Mouse (Mus musculus) Patski (cell line): Measurements from ENCODE around the gene Ftsj1. TPM values are rescaled to one million over a fixed set of nuclear protein-coding genes. Genes with fewer than 3 reads are reported as not detected.

Experiments
- ATAC-seq: fragments of 100-300 bp; one replicate; pipeline ENCODE4 v1.8.0; 2021
- CTCF ChIA-PET: fragments of 350-600 bp; sonication (Branson Sonifier 250); formaldehyde crosslinking; loops from one replicate; lab custom pipeline; 2022; ENCODE audit warnings: inconsistent platforms; lab: Charles Lee
- POLR2A ChIA-PET: fragments of 350-600 bp; sonication (Branson Sonifier 250); formaldehyde crosslinking; loops from one replicate; lab custom pipeline; 2022; ENCODE audit warnings: antibody characterized with exemption, inconsistent platforms; lab: Charles Lee
- DNase-seq: peaks from one replicate; pipeline ENCODE4 v3.0.0-alpha.2; 2011; ENCODE audit warnings: low read depth, low spot score
- H3K27me3 ChIP-seq: fragments of 371-371 bp; one replicate; pipeline ENCODE4 v1.5.1; 2021
- CTCF ChIP-seq: fragments of 100-300 bp; IDR thresholded peaks from one replicate; pipeline ENCODE4 v1.5.1; 2021
- in situ Hi-C: fragments of 300-500 bp; cut with MboI; formaldehyde crosslinking; loops from 3 replicates; pipeline ENCODE4 v1.11.1; 2018; ENCODE audit warnings: low pct_unique_long_range_greater_than_20kb, mixed read lengths
- polyA plus RNA-seq: library from polyadenylated mRNA; unstranded; gene quantifications from one replicate; pipeline ENCODE4 v1.2.3, GENCODE M21; 2021

Ftsj1 gene
- polyA plus RNA-seq, 1 experiment from 2014 or later = 38.1 TPM

DNA sequence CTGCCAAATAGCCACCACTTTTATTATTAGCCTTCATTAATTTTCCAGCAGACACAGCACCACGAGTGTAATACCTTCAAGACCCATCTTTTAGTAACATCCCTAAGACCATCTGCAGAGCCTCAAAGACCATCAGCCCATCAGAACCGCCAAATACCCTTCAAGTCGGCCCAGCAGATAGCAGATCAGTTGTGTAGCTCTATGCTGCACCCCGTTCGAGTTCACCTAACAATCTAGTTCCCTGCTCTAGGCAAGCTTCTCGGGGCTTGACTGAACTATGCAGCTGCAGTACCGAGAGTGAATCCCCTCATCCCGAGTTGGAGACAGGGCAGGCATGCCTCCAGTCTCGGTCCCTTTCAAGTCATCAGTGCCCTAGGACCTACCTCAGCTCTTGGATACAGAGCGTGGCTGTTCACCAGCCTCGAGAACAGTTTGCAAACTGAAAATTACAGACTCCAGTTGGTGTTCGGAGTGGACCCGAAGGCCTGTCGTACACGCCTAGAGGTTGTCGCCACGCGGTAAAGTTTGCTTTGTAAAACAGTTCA lies 345 bp downstream of the Ftsj1 start:
- TF ChIP-seq CTCF = no peak
- POLR2A ChIA-PET = no interaction called here
- in situ Hi-C loops = loop anchor here (5.0 kb wide), 1 partner anchor 60 kb away; the partner anchor contains the start of gene Ebp
- CTCF ChIA-PET = no interaction called here
- ATAC-seq (peak; percentile 24), DNase-seq (no peak)
- H3K27me3 ChIP-seq = no peaks in the 10 kb centered on the region

DNA sequence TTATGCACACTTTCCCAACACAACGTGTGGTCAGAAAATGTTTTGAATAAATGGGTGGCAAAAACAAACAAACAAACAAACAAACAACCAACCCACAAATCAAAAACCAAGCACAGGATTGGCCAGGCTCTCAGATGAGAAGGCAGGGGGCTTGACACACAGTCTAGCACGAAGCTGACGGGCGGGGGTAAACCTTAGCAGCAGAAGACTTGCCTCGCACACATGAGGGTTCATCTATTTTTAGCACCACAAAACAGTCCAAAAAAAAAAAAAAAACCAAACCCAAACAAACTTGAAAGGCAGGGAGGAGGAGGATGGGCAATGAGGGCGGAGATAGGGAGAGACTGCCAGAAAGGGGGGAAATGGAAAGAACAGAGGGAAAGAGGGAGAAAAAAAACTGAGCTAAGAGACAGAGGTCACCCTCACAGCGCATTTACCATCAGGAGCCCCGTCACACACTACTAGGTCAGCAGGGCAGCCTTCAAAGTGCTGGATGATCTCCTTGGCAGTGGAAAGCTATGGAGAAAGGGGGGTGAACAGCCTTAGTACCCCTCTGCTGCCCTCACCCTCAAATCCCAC lies 3.6 kb downstream of the Ftsj1 start:
- H3K27me3 ChIP-seq = no peaks in the 10 kb centered on the region
- ATAC-seq (no peak), DNase-seq (no peak)
- CTCF ChIA-PET = interaction anchor here (1.0 kb wide), 1 partner anchor 22 kb away, joined by 3 read pairs; no protein-coding TSS in a partner anchor
- no peak for TF ChIP-seq CTCF
- POLR2A ChIA-PET = no interaction called here
- in situ Hi-C loops = no loop called here

DNA sequence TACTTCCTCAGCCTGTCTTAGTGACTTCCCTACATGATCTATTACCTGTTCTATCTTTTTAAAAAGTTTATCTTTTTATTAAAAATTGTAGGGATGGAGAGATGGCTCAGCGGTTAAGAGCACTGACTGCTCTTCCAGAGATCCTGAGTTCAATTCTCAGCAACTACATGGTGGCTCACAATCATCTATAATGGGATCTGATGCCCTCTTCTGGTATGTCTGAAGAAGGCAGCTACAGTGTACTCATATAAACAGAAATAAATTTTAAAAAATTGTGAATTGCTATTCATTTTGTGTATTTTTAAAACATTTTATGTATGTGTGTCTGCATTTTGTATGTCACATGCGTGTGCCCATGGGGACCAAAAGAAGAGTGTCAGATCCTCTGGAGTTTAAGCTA lies 4.5 kb downstream of the Ftsj1 start:
- TF ChIP-seq CTCF = no peak
- in situ Hi-C loops = no loop called here
- no peaks in the 10 kb centered on the region for H3K27me3 ChIP-seq
- CTCF ChIA-PET = no interaction called here
- POLR2A ChIA-PET = no interaction called here
- DNase-seq (no peak), ATAC-seq (no peak)

DNA sequence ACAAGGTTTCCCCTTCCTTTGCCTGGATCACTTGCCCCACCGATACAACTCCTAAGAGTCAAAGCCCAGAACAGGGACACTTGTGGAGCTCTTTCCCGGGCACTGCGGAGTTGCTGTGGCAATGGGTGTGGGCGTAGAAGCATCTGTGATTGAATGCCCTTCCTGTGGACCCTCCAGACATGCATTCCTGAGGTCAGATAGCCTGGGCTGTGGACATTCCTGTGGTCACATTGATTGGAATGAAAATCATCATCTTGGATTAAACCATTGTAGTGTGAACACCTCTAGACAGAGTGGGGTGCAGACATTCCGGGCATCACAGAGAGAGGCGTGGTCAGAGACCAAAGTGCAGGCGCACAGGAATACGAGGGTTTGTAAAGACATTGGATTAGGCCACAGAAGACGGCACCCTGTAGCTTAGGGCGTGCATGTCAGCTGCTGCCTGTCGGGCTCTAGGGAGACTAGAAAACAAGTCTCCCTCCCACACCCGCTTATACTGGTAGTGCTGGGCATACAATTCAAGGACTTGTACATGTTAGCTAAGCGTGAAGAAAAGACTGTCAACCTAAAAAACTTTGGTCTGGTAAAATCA lies 13.3 kb downstream of the Ftsj1 start:
- ATAC-seq = peak; percentile 79
- in situ Hi-C loops = no loop called here
- CTCF ChIA-PET = interaction anchor here (1.8 kb wide), 1 partner anchor 12 kb away, joined by 3 read pairs; no protein-coding TSS in a partner anchor

DNA sequence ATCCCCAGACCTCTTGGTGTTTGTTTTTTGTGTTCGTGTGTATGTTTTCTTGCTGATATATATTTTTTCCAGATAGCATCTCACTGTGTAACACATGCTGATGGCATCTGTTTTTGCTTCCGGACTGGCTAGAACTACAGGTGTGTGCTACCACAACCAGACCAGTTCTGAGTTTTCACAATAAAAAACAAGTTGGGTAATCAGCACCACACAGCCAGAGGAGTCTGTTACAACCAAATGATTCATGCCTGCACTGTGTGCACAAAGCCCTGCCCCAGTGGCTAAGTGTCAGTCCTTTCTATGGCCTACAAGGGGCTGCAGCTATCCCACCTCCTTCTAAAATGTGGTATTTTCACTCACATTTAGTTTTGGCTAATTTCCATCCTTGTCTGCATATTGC lies 15.5 kb downstream of the Ftsj1 start:
- in situ Hi-C loops = no loop called here
- ATAC-seq (no peak), DNase-seq (no peak)
- no peaks in the 10 kb centered on the region for H3K27me3 ChIP-seq
- ChIA-PET POLR2A (no interaction called here), CTCF (no interaction called here)
- TF ChIP-seq CTCF = no peak

More for the DNA sequence above, 13.3 kb downstream of the Ftsj1 start:
- POLR2A ChIA-PET = no interaction called here
- peak; percentile 6 for DNase-seq
- no peak for TF ChIP-seq CTCF
- no peaks in the 10 kb centered on the region for H3K27me3 ChIP-seq

DNA sequence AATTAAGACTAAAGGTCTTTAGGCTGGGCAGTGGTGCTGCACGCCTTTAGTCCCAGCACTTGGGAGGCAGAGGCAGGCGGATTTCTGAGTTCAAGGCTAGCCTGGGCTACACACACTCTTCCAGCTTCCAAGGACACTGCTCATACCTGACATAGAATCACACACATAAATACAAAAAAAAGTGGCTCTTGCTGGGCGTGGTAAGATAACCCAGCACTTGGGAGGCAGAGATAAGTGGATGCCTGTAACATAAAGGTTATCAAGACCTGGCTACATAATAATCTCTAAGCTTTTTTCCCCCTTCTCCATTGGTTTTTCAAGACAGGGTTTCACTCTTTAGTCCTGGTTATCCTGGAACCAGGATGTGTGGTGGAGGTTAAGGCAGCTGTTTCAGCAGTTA lies 18.6 kb downstream of the Ftsj1 start:
- ChIA-PET CTCF (no interaction called here), POLR2A (no interaction called here)
- in situ Hi-C loops = no loop called here
- no peaks in the 10 kb centered on the region for H3K27me3 ChIP-seq
- no peak for TF ChIP-seq CTCF
- DNase-seq (no peak), ATAC-seq (no peak)

DNA sequence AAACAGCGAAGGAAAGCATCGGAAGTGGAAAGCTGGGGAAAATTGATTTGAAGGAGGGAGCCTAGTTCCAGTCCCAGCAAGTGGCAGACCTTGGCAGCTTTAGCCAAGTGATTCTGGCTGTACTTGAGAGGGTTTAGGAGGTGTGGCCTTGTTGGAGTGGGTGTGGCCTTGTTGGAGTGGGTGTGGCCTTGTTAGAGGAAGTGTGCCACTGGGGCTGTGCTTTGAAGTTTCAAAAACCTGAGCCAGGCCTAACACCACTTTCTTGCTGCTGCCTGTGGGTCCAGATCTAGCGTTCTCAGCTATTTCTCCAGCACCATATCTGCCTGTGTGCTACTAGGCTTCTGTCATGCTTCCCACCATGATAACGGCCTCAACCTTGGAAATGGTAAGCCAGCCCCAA lies 21.9 kb downstream of the Ftsj1 start:
- no peaks in the 10 kb centered on the region for H3K27me3 ChIP-seq
- no peak for TF ChIP-seq CTCF
- DNase-seq (no peak), ATAC-seq (no peak)
- in situ Hi-C loops = no loop called here
- CTCF ChIA-PET = no interaction called here
- POLR2A ChIA-PET = no interaction called here

DNA sequence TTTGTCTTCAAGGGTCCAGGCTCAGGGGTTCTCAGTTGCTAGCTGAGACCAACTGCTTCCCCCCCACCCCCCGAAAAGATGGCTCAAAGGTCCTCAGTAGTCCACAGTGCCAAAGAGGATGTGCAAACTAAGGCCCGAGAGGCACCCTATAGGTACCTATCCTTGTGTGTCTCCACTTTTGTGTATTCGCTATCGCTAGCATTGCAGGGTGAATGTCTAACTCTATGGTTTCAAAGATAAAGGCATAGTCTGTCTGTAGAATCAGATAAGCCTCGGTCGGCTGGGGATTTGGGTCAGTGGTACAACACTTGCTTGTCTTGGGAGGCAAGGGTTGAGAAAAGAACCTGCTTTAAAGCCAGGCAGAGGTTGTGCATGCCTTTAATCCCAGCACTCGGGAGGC lies 28.7 kb downstream of the Ftsj1 start:
- POLR2A ChIA-PET = no interaction called here
- in situ Hi-C loops = no loop called here

DNA sequence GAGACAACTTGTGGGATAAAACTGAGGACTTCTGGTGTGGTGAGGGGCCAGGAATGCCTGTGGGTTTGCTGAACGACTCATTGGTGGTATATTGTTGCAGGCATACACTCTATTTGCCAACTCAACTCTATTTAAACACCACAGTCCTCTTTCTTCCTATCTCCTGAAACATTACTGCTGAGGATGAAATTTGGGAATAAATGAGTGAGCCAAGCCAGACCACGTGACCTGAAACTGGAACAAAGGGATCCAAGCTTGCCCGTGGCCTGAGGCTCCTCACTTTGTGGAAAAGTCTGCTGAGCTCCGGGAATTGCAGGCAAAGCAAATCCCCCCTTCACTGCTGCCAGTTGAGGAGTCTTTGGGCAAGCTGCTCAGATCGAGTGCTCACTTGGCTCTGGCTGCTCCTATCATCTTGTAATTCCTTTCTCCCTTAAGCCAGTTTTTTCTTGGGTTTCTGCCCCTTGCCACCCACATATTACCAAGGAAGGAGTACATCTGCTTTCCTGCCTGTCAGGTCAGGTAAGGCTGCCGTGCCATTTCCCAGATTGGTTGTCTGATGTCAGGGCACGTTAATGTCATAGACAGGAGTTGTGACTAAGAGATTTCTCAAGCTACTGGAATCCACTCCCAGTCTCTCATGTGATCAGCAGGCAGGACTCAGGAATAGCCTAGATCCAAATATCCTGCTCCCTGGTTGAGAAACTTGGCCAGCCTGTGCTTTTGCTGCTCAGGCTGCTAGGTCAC lies 29.4 kb downstream of the Ftsj1 start:
- no peak for DNase-seq
- ChIA-PET CTCF (interaction anchor here (1.0 kb wide), 1 partner anchor 17 kb away, joined by 3 read pairs; no protein-coding TSS in a partner anchor), POLR2A (no interaction called here)
- no peaks in the 10 kb centered on the region for H3K27me3 ChIP-seq
- in situ Hi-C loops = no loop called here
- no peak for TF ChIP-seq CTCF
- no peak for ATAC-seq

More for the DNA sequence above, 28.7 kb downstream of the Ftsj1 start:
- no peak for TF ChIP-seq CTCF
- CTCF ChIA-PET = interaction anchor here (1.0 kb wide), 1 partner anchor 18 kb away, joined by 3 read pairs; no protein-coding TSS in a partner anchor
- ATAC-seq = no peak
- no peak for DNase-seq
- no peaks in the 10 kb centered on the region for H3K27me3 ChIP-seq

DNA sequence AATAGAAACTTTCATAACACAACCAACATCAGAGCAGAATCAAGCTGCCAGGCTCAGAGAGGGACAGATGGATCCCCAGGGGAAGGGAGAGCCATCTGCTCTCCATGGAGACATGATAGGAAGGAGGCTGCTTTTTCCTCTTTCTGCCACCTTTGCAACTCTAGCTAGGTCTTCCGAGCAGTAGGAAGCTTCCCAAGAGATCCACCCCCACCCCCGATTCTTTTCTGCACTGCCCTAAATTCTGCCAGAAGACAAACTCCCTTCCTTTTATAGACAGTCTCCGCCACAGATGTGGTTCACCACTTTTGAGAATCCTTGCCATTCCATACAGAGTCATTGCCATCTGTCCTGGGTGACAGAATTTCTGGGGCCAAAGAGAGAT lies 29.9 kb downstream of the Ftsj1 start:
- TF ChIP-seq CTCF = no peak
- ATAC-seq = no peak
- POLR2A ChIA-PET = no interaction called here
- H3K27me3 ChIP-seq = no peaks in the 10 kb centered on the region
- no peak for DNase-seq
- in situ Hi-C loops = no loop called here
- CTCF ChIA-PET = interaction anchor here (1.0 kb wide), 1 partner anchor 16 kb away, joined by 3 read pairs; no protein-coding TSS in a partner anchor
